Mouse (Mus musculus) c-Kit-negative CD71-positive TER-119-positive erythroid progenitor cells, embryonic 14.5 days (primary cell): ENCODE data around the gene Ccdc157.
"Not testable (repeated sequence)": the region's sequence is repeated elsewhere in the genome, so short reads cannot be mapped to it uniquely, and the experiment has no call there.

Source experiments
- DNase-seq: peaks from one replicate; pipeline ENCODE4 v3.0.0-alpha.2; 2013; ENCODE audit warnings: low read depth, low spot score

Gene Ccdc157

GRCm38 (mm10) chr11:4133450-4133849, 26.6 kb downstream of the Ccdc157 start:
- DNase-seq = peak; percentile 46

- DNase-seq = not testable (repeated sequence)
Observed at GRCm38 (mm10) chr11:4128461-4128860, 31.6 kb downstream of the Ccdc157 start.

GRCm38 (mm10) chr11:4127059-4127458, 33.0 kb downstream of the Ccdc157 start:
- no peak for DNase-seq

GRCm38 (mm10) chr11:4123922-4124321, 36.2 kb downstream of the Ccdc157 start:
- DNase-seq = peak; percentile 31

GRCm38 (mm10) chr11:4122742-4123579, 37.1 kb downstream of the Ccdc157 start, which contains the start of gene Sec14l2:
Gene Sec14l2, minus strand, starts transcription at chr11:4123415.
- no peak for DNase-seq

- no peak for DNase-seq
Observed at GRCm38 (mm10) chr11:4122226-4122625, 37.9 kb downstream of the Ccdc157 start.

- DNase-seq = no peak
Observed at GRCm38 (mm10) chr11:4121691-4122090, 38.4 kb downstream of the Ccdc157 start.

GRCm38 (mm10) chr11:4119635-4120034, 40.5 kb downstream of the Ccdc157 start:
- no peak for DNase-seq

GRCm38 (mm10) chr11:4118081-4118921, 41.8 kb downstream of the Ccdc157 start:
- DNase-seq = no peak

GRCm38 (mm10) chr11:4117372-4118071, 42.6 kb downstream of the Ccdc157 start:
- DNase-seq = no peak

- DNase-seq = no peak
Observed at GRCm38 (mm10) chr11:4116458-4117141, 43.5 kb downstream of the Ccdc157 start.

- no peak for DNase-seq
Observed at GRCm38 (mm10) chr11:4115407-4115806, 44.7 kb downstream of the Ccdc157 start.

GRCm38 (mm10) chr11:4114541-4114940, 45.6 kb downstream of the Ccdc157 start:
- DNase-seq = not testable (repeated sequence)

- DNase-seq = no peak
Observed at GRCm38 (mm10) chr11:4113970-4114369, 46.1 kb downstream of the Ccdc157 start.

- no peak for DNase-seq
Observed at GRCm38 (mm10) chr11:4113496-4113895, 46.6 kb downstream of the Ccdc157 start.

GRCm38 (mm10) chr11:4112861-4113260, 47.2 kb downstream of the Ccdc157 start:
- no peak for DNase-seq

GRCm38 (mm10) chr11:4112033-4112432, 48.1 kb downstream of the Ccdc157 start:
- DNase-seq = no peak

GRCm38 (mm10) chr11:4108691-4109090, 51.4 kb downstream of the Ccdc157 start:
- no peak for DNase-seq

GRCm38 (mm10) chr11:4107901-4108300, 52.2 kb downstream of the Ccdc157 start:
- DNase-seq = not testable (repeated sequence)

GRCm38 (mm10) chr11:4105444-4105843, 54.6 kb downstream of the Ccdc157 start:
- DNase-seq = no peak

GRCm38 (mm10) chr11:4104989-4105388, 55.1 kb downstream of the Ccdc157 start:
- DNase-seq = no peak
